Mouse (Mus musculus) liver, postnatal 0 days (tissue): ENCODE measurements around the gene Rnf181.

ENCODE experiments used
- CTCF ChIP-seq: sonication (generic); IDR thresholded peaks from 2 replicates; pipeline ENCODE4 v1.5.1; 2016; ENCODE audit warnings: antibody characterized with exemption, low read depth
- EP300 ChIP-seq: IDR thresholded peaks from 2 replicates; pipeline ENCODE4 v1.6.1; 2016; ENCODE audit warnings: antibody characterized with exemption, low read depth, mild to moderate bottlenecking

DNA sequence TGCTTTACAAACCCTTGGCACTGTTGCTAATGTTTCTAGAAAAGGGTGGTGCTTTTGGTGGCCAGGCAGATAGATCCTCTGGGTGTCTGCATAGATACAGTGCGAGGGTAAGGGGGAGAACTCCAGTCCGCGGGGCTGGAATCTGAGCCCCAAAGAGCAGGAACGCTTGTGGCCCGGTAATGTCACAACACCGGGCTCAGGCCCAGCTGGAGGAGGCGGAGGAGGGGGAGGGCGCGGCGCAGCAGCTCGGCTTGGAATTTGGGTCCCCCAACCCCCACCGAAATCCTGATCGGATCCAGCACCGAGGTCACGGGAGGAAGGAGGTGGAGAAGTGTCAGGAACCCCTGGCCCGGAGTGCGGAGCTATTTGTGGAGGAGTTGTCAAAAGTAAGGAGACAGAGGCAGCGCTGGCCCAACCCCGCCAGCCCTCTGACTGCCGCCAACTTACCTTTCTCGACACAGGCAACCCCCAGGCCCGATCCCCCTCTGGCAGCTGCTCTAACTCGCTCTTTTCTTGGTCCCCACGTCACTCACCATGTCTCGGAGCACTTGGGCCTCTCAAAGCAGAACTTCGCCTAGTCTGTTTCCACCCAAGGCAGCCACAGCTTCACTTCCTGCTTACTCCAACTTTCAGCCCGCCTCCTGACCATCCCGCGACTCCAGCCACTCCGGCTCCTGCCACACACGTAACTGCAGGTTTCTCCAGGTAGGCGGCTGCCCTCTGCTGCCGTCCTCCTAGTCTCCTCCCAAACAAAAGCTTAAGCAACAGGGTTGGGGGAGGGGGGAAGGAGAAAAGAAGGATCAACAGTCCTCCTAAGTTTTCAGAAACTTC lies 23.4 kb upstream of the Rnf181 start, which contains the start of gene Vamp8:
- TF ChIP-seq EP300 (peak; percentile 23; the same call in 1 of the 2 replicates), CTCF (peak; percentile 50)
